Mouse (Mus musculus) CH12.LX (cell line): ENCODE data around the gene Zmym6.

ENCODE experiments used
- CTCF ChIP-seq, 2 experiments: IDR thresholded peaks in 1 of 2; conservative IDR thresholded peaks in 1 of 2; 2 replicates each; pipeline ENCODE4 v1.5.1; 2011 to 2012; ENCODE audit warnings: low read depth in 2 of 2, low read length in 2 of 2, improper control_type of control experiment in 1 of 2, inconsistent platforms in 1 of 2, mild to moderate bottlenecking in 1 of 2, moderate library complexity in 1 of 2
- POLR2A ChIP-seq: IDR thresholded peaks from 2 replicates; pipeline ENCODE4 v1.6.1; 2011; ENCODE audit warnings: low read depth, mild to moderate bottlenecking, improper control_type of control experiment, low read length
- TBP ChIP-seq: conservative IDR thresholded peaks from 2 replicates; pipeline ENCODE4 v1.6.1; 2011; ENCODE audit warnings: low read depth, low read length, improper control_type of control experiment
- TCF12 ChIP-seq: IDR thresholded peaks from 2 replicates; pipeline ENCODE4 v1.6.1; 2014; ENCODE audit warnings: low read depth, mild to moderate bottlenecking, inconsistent platforms, low read length, improper control_type of control experiment
- ZKSCAN1 ChIP-seq: IDR thresholded peaks from 2 replicates; pipeline ENCODE4 v1.6.1; 2012; ENCODE audit warnings: low read depth, inconsistent platforms, low read length, improper control_type of control experiment, borderline replicate concordance

GRCm38 (mm10) chr4:127076875-127077548 lies at the start of gene Zmym6:
- no peak for TF ChIP-seq ZKSCAN1
- TF ChIP-seq CTCF (conservative IDR thresholded peaks at IDR 0.05 in 1 of 2, IDR thresholded peaks at IDR 0.05 in 1 of 2; ENCODE audit: low read depth in 2 of 2, low read length in 2 of 2): no peak
- peak; percentile 85 for TF ChIP-seq POLR2A
- peak; percentile 87 for TF ChIP-seq TCF12
- TF ChIP-seq TBP: 0 out of 2 replicates have a peak, but pooled peaks have one; percentile 74
